Mouse (Mus musculus) ES-Bruce4 (cell line): ENCODE measurements around the gene Emsy.

Experiments
- CTCF ChIP-seq: IDR thresholded peaks from one replicate; pipeline ENCODE4 v1.8.1; 2011; ENCODE audit warnings: low read depth, low read length
- EP300 ChIP-seq: IDR thresholded peaks from 2 replicates; pipeline ENCODE4 v1.6.1; 2011; ENCODE audit warnings: low read depth, low read length; ENCODE audit not compliant: insufficient read depth
- POLR2A ChIP-seq: IDR thresholded peaks from one replicate; pipeline ENCODE4 v1.8.1; 2011; ENCODE audit warnings: low read length; ENCODE audit not compliant: insufficient read depth

- TF ChIP-seq CTCF (no peak), EP300 (no peak), POLR2A (no peak)
Observed at GRCm38 (mm10) chr7:98541564-98541963, 115.0 kb downstream of the Emsy start.
